Mouse (Mus musculus) activated CD4-positive, CD25-positive, alpha-beta regulatory T cell, adult 9 weeks (primary cell): Measurements from ENCODE around the gene Olfr248. TPM values are rescaled to one million over a fixed set of nuclear protein-coding genes. Genes with fewer than 3 reads are reported as not detected.

ENCODE experiments used
- polyA plus RNA-seq: library from polyadenylated mRNA; unstranded; fragments of 100-300 nt; shearing (Covaris generic); gene quantifications from one replicate; pipeline ENCODE4 v1.2.1, GENCODE M21; 2017

Gene Olfr248
- not detected for polyA plus RNA-seq

GRCm38 (mm10) chr1:174390746-174391145 is at the start of gene Olfr248:
Gene Olfr248, plus strand, starts transcription at chr1:174391046.

DNA sequence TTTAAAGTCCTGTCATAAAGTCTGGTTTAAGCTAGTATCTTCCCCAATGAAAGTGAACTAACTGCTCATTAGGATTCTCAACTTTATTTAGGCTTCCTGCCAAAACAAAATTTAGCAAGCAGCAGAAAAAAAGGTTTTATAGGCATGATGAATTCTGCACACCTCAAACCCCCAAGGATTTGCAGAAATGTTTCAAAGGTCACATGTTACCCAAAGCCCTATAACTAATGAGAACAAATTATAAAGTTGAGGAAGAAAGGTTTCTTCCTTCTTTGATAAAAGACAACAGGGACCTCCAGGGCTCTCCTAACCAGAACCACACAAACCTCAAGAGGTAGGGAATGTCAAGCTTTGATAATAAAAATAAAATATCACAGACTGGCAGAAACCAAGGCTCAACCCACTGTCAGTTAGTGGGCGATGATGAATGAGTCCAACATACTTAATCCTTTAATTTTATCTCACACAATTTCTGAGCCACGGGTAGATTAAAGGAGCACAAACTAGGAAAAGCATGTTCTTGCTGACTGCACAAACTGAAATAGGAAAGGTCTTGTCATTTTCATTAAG is 25.9 kb upstream of the Olfr248 start, which contains the start of gene Olfr417:
Olfr417 (plus strand) TSS at position 241 of the 570 bp plus-strand sequence.

GRCm38 (mm10) chr1:174423764-174424163 is 32.9 kb downstream of the Olfr248 start, which contains the start of gene Olfr414:
Gene Olfr414, plus strand, starts transcription at chr1:174424064.

Other genes with a start within 250 kb of the Olfr248 start
- not detected for gene Olfr420, start 235.4 kb upstream of the Olfr248 start, polyA plus RNA-seq
- gene Spta1, start 218.3 kb upstream of the Olfr248 start, polyA plus RNA-seq: 0.22 TPM
- not detected for gene Olfr419, start 139.0 kb upstream of the Olfr248 start, polyA plus RNA-seq
- not detected for gene Mptx1, start 60.5 kb upstream of the Olfr248 start, polyA plus RNA-seq
- gene Olfr417, start 25.9 kb upstream of the Olfr248 start, polyA plus RNA-seq: not detected
- gene Olfr414, start 33.0 kb downstream of the Olfr248 start, polyA plus RNA-seq: not detected
- gene Olfr220, start 51.0 kb downstream of the Olfr248 start, polyA plus RNA-seq: not detected
- gene Fmn2, start 110.8 kb downstream of the Olfr248 start, polyA plus RNA-seq: not detected